Mouse (Mus musculus): Measurements from ENCODE around the gene Fbxl18. TPM values are rescaled to one million over a fixed set of nuclear protein-coding genes. Genes with fewer than 3 reads are reported as not detected.

Gene Fbxl18
- polyA plus RNA-seq, 2 experiments = 10.2 to 12.5 TPM

DNA sequence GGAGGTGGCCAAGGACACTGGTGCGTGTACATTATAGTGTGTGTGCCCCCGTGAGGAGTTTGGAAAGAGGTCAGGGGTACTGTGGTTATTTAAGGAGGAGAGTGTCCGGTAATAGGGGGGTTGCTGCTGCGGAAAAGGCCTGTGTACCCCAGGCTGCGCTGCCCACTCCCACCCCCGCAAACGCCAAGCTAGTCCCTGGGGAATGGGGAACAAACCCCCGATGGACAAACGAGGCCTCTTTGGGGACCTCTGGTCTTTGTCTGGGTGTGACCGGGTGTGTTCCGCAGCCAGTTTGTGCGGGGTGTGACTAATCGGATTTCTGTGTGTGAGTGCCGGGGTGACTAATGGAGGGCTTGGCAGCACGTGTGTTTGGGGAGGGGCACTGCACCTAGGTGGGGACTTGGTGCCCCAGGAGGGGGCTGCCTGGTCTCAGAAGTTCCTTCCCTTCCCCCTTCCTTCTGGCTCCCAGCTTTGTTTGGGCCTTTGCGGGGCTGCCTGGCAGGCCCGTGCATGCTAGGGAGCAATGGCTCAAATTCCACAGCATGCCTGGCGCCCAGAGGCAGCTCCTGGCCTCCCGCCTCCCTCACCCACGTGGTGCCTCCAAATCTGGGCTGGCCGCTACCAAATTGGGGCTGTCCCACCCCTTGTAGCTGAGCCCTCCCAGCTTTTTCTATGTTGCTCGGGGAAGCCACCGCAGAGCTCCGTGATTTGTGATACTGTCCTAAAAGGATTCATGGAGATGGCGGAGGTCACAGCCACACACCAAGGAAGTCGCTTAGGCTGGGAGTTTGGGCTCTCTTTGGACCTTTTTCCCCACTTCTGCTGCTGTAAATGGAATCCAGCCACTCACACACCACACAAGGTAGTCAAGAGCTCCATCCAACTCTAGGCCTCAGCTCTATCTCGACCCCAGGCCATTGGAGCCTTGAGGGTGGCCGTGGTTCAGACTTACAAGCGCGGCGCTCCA is 71.8 kb downstream of the Fbxl18 start:
- peak; percentile 62 for ATAC-seq (ENCODE audit: low FRiP score, low read depth)
- Histone ChIP-seq H3K9ac (ENCODE audit: low read depth, low read length, severe bottlenecking) (peak overlapping the region; percentile 98), H3K27me3 (ENCODE audit: control insufficient read depth, insufficient read depth, low read length) (no peaks in the 10 kb centered on the region), H3K4me1 (ENCODE audit: control insufficient read depth, insufficient read depth, low read length) (peaks cover 28% of the 10 kb centered on the region), H3K36me3 (ENCODE audit: control insufficient read depth, insufficient read depth, low read length) (no peaks in the 10 kb centered on the region), H3K4me2 (replicated peaks; ENCODE audit: low read depth, low read length, severe bottlenecking) (peak overlapping the region; percentile 97), H3K9me3 (ENCODE audit: control insufficient read depth, low read length) (no peaks in the 10 kb centered on the region), H3K27ac (replicated peaks; ENCODE audit: low read depth, low read length) (peak overlapping the region; percentile 100), H3K4me3 (replicated peaks; ENCODE audit: low read length) (peak overlapping the region; percentile 98)
- peak; percentile 44; the same call in 1 of the 2 replicates for TF ChIP-seq POLR2A (IDR thresholded peaks at IDR 0.05; ENCODE audit: borderline replicate concordance, extremely low read depth, insufficient read depth, insufficient read length)
- 4% methylated on average over 30 of the region's 31 CpGs for WGBS
- peak; percentile 93 for DNase-seq (ENCODE audit: low spot score)

- TF ChIP-seq POLR2A (IDR thresholded peaks at IDR 0.05; ENCODE audit: borderline replicate concordance, extremely low read depth, insufficient read depth, insufficient read length) = no peak
- Histone ChIP-seq H3K9ac (ENCODE audit: low read depth, low read length, severe bottlenecking) (peak overlapping the region; percentile 98), H3K4me1 (ENCODE audit: control insufficient read depth, insufficient read depth, low read length) (peaks cover 28% of the 10 kb centered on the region), H3K4me2 (replicated peaks; ENCODE audit: low read depth, low read length, severe bottlenecking) (peak overlapping the region; percentile 97), H3K27ac (replicated peaks; ENCODE audit: low read depth, low read length) (peak overlapping the region; percentile 100), H3K4me3 (replicated peaks; ENCODE audit: low read length) (peak overlapping the region; percentile 98), H3K9me3 (ENCODE audit: control insufficient read depth, low read length) (no peaks in the 10 kb centered on the region), H3K36me3 (ENCODE audit: control insufficient read depth, insufficient read depth, low read length) (no peaks in the 10 kb centered on the region), H3K27me3 (ENCODE audit: control insufficient read depth, insufficient read depth, low read length) (no peaks in the 10 kb centered on the region)
- no peak for ATAC-seq (ENCODE audit: low FRiP score, low read depth)
- DNase-seq (ENCODE audit: low spot score) = peak; percentile 70
- WGBS = under 1% methylated on average over 34 of the region's 36 CpGs
These were observed 72.7 kb downstream of the Fbxl18 start for GRCm38 (mm10) chr5:142822286-142823095.

GRCm38 (mm10) chr5:142821974-142822285 is 73.3 kb downstream of the Fbxl18 start:
- Histone ChIP-seq H3K4me1 (ENCODE audit: control insufficient read depth, insufficient read depth, low read length) (peaks cover 28% of the 10 kb centered on the region), H3K4me2 (replicated peaks; ENCODE audit: low read depth, low read length, severe bottlenecking) (peak overlapping the region; percentile 97), H3K27me3 (ENCODE audit: control insufficient read depth, insufficient read depth, low read length) (no peaks in the 10 kb centered on the region), H3K27ac (replicated peaks; ENCODE audit: low read depth, low read length) (peak overlapping the region; percentile 100), H3K4me3 (replicated peaks; ENCODE audit: low read length) (peak overlapping the region; percentile 98), H3K9ac (ENCODE audit: low read depth, low read length, severe bottlenecking) (peak overlapping the region; percentile 98), H3K9me3 (ENCODE audit: control insufficient read depth, low read length) (no peaks in the 10 kb centered on the region), H3K36me3 (ENCODE audit: control insufficient read depth, insufficient read depth, low read length) (no peaks in the 10 kb centered on the region)
- 0% methylated on average over 9 of the region's 9 CpGs for WGBS
- DNase-seq (ENCODE audit: low spot score) (no peak), ATAC-seq (ENCODE audit: low FRiP score, low read depth) (no peak)
- TF ChIP-seq POLR2A (IDR thresholded peaks at IDR 0.05; ENCODE audit: borderline replicate concordance, extremely low read depth, insufficient read depth, insufficient read length) = no peak; the same call in 1 of the 2 replicates

DNA sequence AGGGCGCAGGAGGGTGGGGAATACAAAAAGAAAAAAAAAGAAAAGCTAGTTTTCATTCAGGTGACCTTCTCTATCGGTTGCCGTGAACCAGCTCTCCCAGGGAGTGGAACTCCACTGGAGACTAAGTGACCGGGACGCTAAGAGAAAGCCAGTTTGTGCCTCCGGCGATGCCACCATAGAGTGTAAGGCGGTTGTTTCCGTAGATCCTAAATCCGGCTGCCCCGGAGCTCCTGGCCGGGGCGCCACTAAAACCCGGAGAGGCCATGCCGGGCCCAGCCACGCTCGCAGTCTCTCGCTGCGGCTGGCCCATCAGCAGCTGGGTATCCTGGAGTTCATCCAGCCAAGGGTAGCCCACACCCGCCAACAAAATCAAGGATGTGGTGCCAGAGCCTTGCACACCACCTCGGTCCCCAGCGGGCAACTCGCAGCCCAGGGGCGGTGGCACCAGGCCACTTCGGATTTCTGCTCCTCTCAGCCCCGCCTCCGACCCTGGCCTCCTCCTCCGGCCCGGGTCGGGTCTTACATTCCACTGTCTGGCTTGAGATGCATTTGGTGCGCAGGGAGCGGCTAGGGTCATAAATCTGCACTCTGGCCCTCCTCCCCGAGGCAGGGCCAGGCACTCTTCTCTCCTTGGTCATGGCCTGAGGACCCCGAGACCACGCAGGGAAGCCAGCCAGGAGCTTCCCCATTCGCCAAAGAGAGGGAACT is 73.8 kb downstream of the Fbxl18 start:
- peak overlapping the region; percentile 100 for H3K27ac ChIP-seq (replicated peaks; ENCODE audit: low read depth, low read length)
- under 1% methylated on average over 35 of the region's 36 CpGs for WGBS
- no peaks in the 10 kb centered on the region for H3K27me3 ChIP-seq (ENCODE audit: control insufficient read depth, insufficient read depth, low read length)
- H3K36me3 ChIP-seq (ENCODE audit: control insufficient read depth, insufficient read depth, low read length) = no peaks in the 10 kb centered on the region
- H3K4me3 ChIP-seq (replicated peaks; ENCODE audit: low read length) = peak overlapping the region; percentile 98
- peak; percentile 19 for ATAC-seq (ENCODE audit: low FRiP score, low read depth)
- TF ChIP-seq POLR2A (IDR thresholded peaks at IDR 0.05; ENCODE audit: borderline replicate concordance, extremely low read depth, insufficient read depth, insufficient read length) = 0 out of 2 replicates have a peak, but pooled peaks have one; percentile 45
- H3K9ac ChIP-seq (ENCODE audit: low read depth, low read length, severe bottlenecking) = peak overlapping the region; percentile 98
- H3K9me3 ChIP-seq (ENCODE audit: control insufficient read depth, low read length) = no peaks in the 10 kb centered on the region
- H3K4me1 ChIP-seq (ENCODE audit: control insufficient read depth, insufficient read depth, low read length) = peaks cover 28% of the 10 kb centered on the region
- DNase-seq (ENCODE audit: low spot score) = peak; percentile 91
- peak overlapping the region; percentile 97 for H3K4me2 ChIP-seq (replicated peaks; ENCODE audit: low read depth, low read length, severe bottlenecking)

All from limb, embryonic 14.5 days (tissue).